Mouse (Mus musculus) neural tube, embryonic 13.5 days (tissue): ENCODE measurements around the gene Nos2. TPM values are rescaled to one million over a fixed set of nuclear protein-coding genes. Genes with fewer than 3 reads are reported as not detected.

Experiments used
- polyA plus RNA-seq: library from polyadenylated mRNA; unstranded; fragments of >200 nt; fragmentation: Nextera tagmentation; extraction: Ambion mirVana; gene quantifications from 2 replicates; pipeline ENCODE4 v1.2.1, GENCODE M21; 2015

Gene Nos2
- polyA plus RNA-seq, 1 experiment from 2014 or later: 1.1 TPM

Other genes with a start within 250 kb of the Nos2 start
- gene Nlk, start 223.4 kb upstream of the Nos2 start, polyA plus RNA-seq: 30.0 and 33.9 TPM in 2 replicates
- 33.3 and 36.0 TPM in 2 replicates for gene Ccnq, start 169.1 kb upstream of the Nos2 start, polyA plus RNA-seq
- 28.8 and 33.6 TPM in 2 replicates for gene Lyrm9, start 94.2 kb upstream of the Nos2 start, polyA plus RNA-seq
- 13.7 and 17.4 TPM in 2 replicates for gene Lgals9, start 64.2 kb downstream of the Nos2 start, polyA plus RNA-seq
- gene Ksr1, start 225.6 kb downstream of the Nos2 start, polyA plus RNA-seq: 4.6 and 4.8 TPM in 2 replicates